Mouse (Mus musculus): ENCODE data around the gene Ccl6. TPM values are rescaled to one million over a fixed set of nuclear protein-coding genes. Genes with fewer than 3 reads are reported as not detected.

Gene Ccl6
- polyA plus RNA-seq, 1 experiment from 2014 or later: 5.3 TPM

- H3K27me3 ChIP-seq (ENCODE audit: insufficient read depth, low read length): no peaks in the 10 kb centered on the region
- no peak overlapping the region for H3K9ac ChIP-seq (replicated peaks; ENCODE audit: low read length)
- H3K4me2 ChIP-seq (replicated peaks; ENCODE audit: low read depth, low read length): no peak overlapping the region
- WGBS: 56% methylated on average over 2 of the region's 2 CpGs
- no peaks in the 10 kb centered on the region for H3K36me3 ChIP-seq (ENCODE audit: insufficient read depth, low read length)
- H3K4me1 ChIP-seq (ENCODE audit: insufficient read depth, low read length): no peaks in the 10 kb centered on the region
- H3K9me3 ChIP-seq (ENCODE audit: low read length): no peaks in the 10 kb centered on the region
- H3K4me3 ChIP-seq (ENCODE audit: low read length): no peak overlapping the region
- no peak for ATAC-seq (ENCODE audit: low FRiP score, low TSS enrichment)
- no peak overlapping the region for H3K27ac ChIP-seq (ENCODE audit: low read length)
These were observed 7.7 kb upstream of the Ccl6 start for GRCm38 (mm10) chr11:83600576-83600975.

GRCm38 (mm10) chr11:83598991-83599390 lies 6.1 kb upstream of the Ccl6 start:
- no peaks in the 10 kb centered on the region for H3K27me3 ChIP-seq (ENCODE audit: insufficient read depth, low read length)
- WGBS: 72% methylated on average over 3 of the region's 3 CpGs
- H3K27ac ChIP-seq (ENCODE audit: low read length): no peak overlapping the region

GRCm38 (mm10) chr11:83598207-83598837 lies 5.4 kb upstream of the Ccl6 start:
- H3K9me3 ChIP-seq (ENCODE audit: low read length): no peaks in the 10 kb centered on the region
- H3K9ac ChIP-seq (replicated peaks; ENCODE audit: low read length): no peak overlapping the region
- WGBS: 69% methylated on average over 3 of the region's 3 CpGs
- H3K4me2 ChIP-seq (replicated peaks; ENCODE audit: low read depth, low read length): no peak overlapping the region
- H3K4me1 ChIP-seq (ENCODE audit: insufficient read depth, low read length): no peaks in the 10 kb centered on the region
- ATAC-seq (ENCODE audit: low FRiP score, low TSS enrichment): no peak
- H3K27ac ChIP-seq (ENCODE audit: low read length): no peak overlapping the region
- H3K36me3 ChIP-seq (ENCODE audit: insufficient read depth, low read length): no peaks in the 10 kb centered on the region
- no peaks in the 10 kb centered on the region for H3K27me3 ChIP-seq (ENCODE audit: insufficient read depth, low read length)
- no peak overlapping the region for H3K4me3 ChIP-seq (ENCODE audit: low read length)

More at GRCm38 (mm10) chr11:83598991-83599390, 6.1 kb upstream of the Ccl6 start:
- Histone ChIP-seq H3K4me2 (replicated peaks; ENCODE audit: low read depth, low read length) (no peak overlapping the region), H3K36me3 (ENCODE audit: insufficient read depth, low read length) (no peaks in the 10 kb centered on the region), H3K4me1 (ENCODE audit: insufficient read depth, low read length) (no peaks in the 10 kb centered on the region), H3K9ac (replicated peaks; ENCODE audit: low read length) (no peak overlapping the region), H3K9me3 (ENCODE audit: low read length) (no peaks in the 10 kb centered on the region), H3K4me3 (ENCODE audit: low read length) (no peak overlapping the region)
- no peak for ATAC-seq (ENCODE audit: low FRiP score, low TSS enrichment)

GRCm38 (mm10) chr11:83597796-83598195 lies 4.9 kb upstream of the Ccl6 start:
- ATAC-seq (ENCODE audit: low FRiP score, low TSS enrichment): no peak
- H3K9ac ChIP-seq (replicated peaks; ENCODE audit: low read length): no peak overlapping the region
- no peak overlapping the region for H3K4me2 ChIP-seq (replicated peaks; ENCODE audit: low read depth, low read length)
- H3K36me3 ChIP-seq (ENCODE audit: insufficient read depth, low read length): no peaks in the 10 kb centered on the region
- H3K9me3 ChIP-seq (ENCODE audit: low read length): no peaks in the 10 kb centered on the region
- H3K4me3 ChIP-seq (ENCODE audit: low read length): no peak overlapping the region
- 95% methylated on average over 7 of the region's 7 CpGs for WGBS
- no peak overlapping the region for H3K27ac ChIP-seq (ENCODE audit: low read length)
- no peaks in the 10 kb centered on the region for H3K27me3 ChIP-seq (ENCODE audit: insufficient read depth, low read length)
- H3K4me1 ChIP-seq (ENCODE audit: insufficient read depth, low read length): no peaks in the 10 kb centered on the region

GRCm38 (mm10) chr11:83595669-83596455 lies 3.0 kb upstream of the Ccl6 start:
- ATAC-seq (ENCODE audit: low FRiP score, low TSS enrichment): no peak
- no peak overlapping the region for H3K9ac ChIP-seq (replicated peaks; ENCODE audit: low read length)

GRCm38 (mm10) chr11:83593453-83593852 lies 566 bp upstream of the Ccl6 start:
- ATAC-seq (ENCODE audit: low FRiP score, low TSS enrichment): no peak
- no peak overlapping the region for H3K27ac ChIP-seq (ENCODE audit: low read length)
- 90% methylated on average over 5 of the region's 5 CpGs for WGBS
- no peak overlapping the region for H3K4me2 ChIP-seq (replicated peaks; ENCODE audit: low read depth, low read length)
- no peaks in the 10 kb centered on the region for H3K9me3 ChIP-seq (ENCODE audit: low read length)
- H3K27me3 ChIP-seq (ENCODE audit: insufficient read depth, low read length): no peaks in the 10 kb centered on the region
- H3K9ac ChIP-seq (replicated peaks; ENCODE audit: low read length): no peak overlapping the region
- no peaks in the 10 kb centered on the region for H3K4me1 ChIP-seq (ENCODE audit: insufficient read depth, low read length)
- H3K36me3 ChIP-seq (ENCODE audit: insufficient read depth, low read length): no peaks in the 10 kb centered on the region
- no peak overlapping the region for H3K4me3 ChIP-seq (ENCODE audit: low read length)

More at GRCm38 (mm10) chr11:83595669-83596455, 3.0 kb upstream of the Ccl6 start:
- Histone ChIP-seq H3K4me3 (ENCODE audit: low read length) (no peak overlapping the region), H3K4me2 (replicated peaks; ENCODE audit: low read depth, low read length) (no peak overlapping the region), H3K27me3 (ENCODE audit: insufficient read depth, low read length) (no peaks in the 10 kb centered on the region), H3K4me1 (ENCODE audit: insufficient read depth, low read length) (no peaks in the 10 kb centered on the region), H3K9me3 (ENCODE audit: low read length) (no peaks in the 10 kb centered on the region), H3K27ac (ENCODE audit: low read length) (no peak overlapping the region), H3K36me3 (ENCODE audit: insufficient read depth, low read length) (no peaks in the 10 kb centered on the region)
- 81% methylated on average over 7 of the region's 7 CpGs for WGBS

GRCm38 (mm10) chr11:83584232-83584631 lies 8.7 kb downstream of the Ccl6 start:
- Histone ChIP-seq H3K9me3 (ENCODE audit: low read length) (no peaks in the 10 kb centered on the region), H3K27me3 (ENCODE audit: insufficient read depth, low read length) (no peaks in the 10 kb centered on the region), H3K4me3 (ENCODE audit: low read length) (no peak overlapping the region), H3K27ac (ENCODE audit: low read length) (no peak overlapping the region), H3K36me3 (ENCODE audit: insufficient read depth, low read length) (no peaks in the 10 kb centered on the region), H3K4me2 (replicated peaks; ENCODE audit: low read depth, low read length) (no peak overlapping the region), H3K4me1 (ENCODE audit: insufficient read depth, low read length) (0 out of 2 replicates have a peak, but pooled peaks cover 5% of the 10 kb centered on the region), H3K9ac (replicated peaks; ENCODE audit: low read length) (no peak overlapping the region)
- no peak for ATAC-seq (ENCODE audit: low FRiP score, low TSS enrichment)
- 84% methylated on average over 2 of the region's 2 CpGs for WGBS

GRCm38 (mm10) chr11:83583450-83583754 lies 9.5 kb downstream of the Ccl6 start:
- H3K27me3 ChIP-seq (ENCODE audit: insufficient read depth, low read length): no peaks in the 10 kb centered on the region
- H3K4me1 ChIP-seq (ENCODE audit: insufficient read depth, low read length): 0 out of 2 replicates have a peak, but pooled peaks cover 5% of the 10 kb centered on the region
- no peaks in the 10 kb centered on the region for H3K36me3 ChIP-seq (ENCODE audit: insufficient read depth, low read length)
- no peak overlapping the region for H3K4me2 ChIP-seq (replicated peaks; ENCODE audit: low read depth, low read length)
- H3K9me3 ChIP-seq (ENCODE audit: low read length): no peaks in the 10 kb centered on the region
- ATAC-seq (ENCODE audit: low FRiP score, low TSS enrichment): no peak
- H3K9ac ChIP-seq (replicated peaks; ENCODE audit: low read length): no peak overlapping the region
- no peak overlapping the region for H3K27ac ChIP-seq (ENCODE audit: low read length)
- H3K4me3 ChIP-seq (ENCODE audit: low read length): no peak overlapping the region

GRCm38 (mm10) chr11:83582626-83583449 lies 10.0 kb downstream of the Ccl6 start:
- Histone ChIP-seq H3K9me3 (ENCODE audit: low read length) (no peaks in the 10 kb centered on the region), H3K27me3 (ENCODE audit: insufficient read depth, low read length) (no peaks in the 10 kb centered on the region), H3K27ac (ENCODE audit: low read length) (no peak overlapping the region), H3K4me1 (ENCODE audit: insufficient read depth, low read length) (0 out of 2 replicates have a peak, but pooled peaks cover 5% of the 10 kb centered on the region), H3K4me3 (ENCODE audit: low read length) (no peak overlapping the region), H3K9ac (replicated peaks; ENCODE audit: low read length) (no peak overlapping the region), H3K4me2 (replicated peaks; ENCODE audit: low read depth, low read length) (no peak overlapping the region), H3K36me3 (ENCODE audit: insufficient read depth, low read length) (no peaks in the 10 kb centered on the region)
- ATAC-seq (ENCODE audit: low FRiP score, low TSS enrichment): no peak
- 40% methylated on average over 4 of the region's 4 CpGs for WGBS
